21 mouse cellular contexts compared by ENCODE assay signal in the genomic region with DNA sequence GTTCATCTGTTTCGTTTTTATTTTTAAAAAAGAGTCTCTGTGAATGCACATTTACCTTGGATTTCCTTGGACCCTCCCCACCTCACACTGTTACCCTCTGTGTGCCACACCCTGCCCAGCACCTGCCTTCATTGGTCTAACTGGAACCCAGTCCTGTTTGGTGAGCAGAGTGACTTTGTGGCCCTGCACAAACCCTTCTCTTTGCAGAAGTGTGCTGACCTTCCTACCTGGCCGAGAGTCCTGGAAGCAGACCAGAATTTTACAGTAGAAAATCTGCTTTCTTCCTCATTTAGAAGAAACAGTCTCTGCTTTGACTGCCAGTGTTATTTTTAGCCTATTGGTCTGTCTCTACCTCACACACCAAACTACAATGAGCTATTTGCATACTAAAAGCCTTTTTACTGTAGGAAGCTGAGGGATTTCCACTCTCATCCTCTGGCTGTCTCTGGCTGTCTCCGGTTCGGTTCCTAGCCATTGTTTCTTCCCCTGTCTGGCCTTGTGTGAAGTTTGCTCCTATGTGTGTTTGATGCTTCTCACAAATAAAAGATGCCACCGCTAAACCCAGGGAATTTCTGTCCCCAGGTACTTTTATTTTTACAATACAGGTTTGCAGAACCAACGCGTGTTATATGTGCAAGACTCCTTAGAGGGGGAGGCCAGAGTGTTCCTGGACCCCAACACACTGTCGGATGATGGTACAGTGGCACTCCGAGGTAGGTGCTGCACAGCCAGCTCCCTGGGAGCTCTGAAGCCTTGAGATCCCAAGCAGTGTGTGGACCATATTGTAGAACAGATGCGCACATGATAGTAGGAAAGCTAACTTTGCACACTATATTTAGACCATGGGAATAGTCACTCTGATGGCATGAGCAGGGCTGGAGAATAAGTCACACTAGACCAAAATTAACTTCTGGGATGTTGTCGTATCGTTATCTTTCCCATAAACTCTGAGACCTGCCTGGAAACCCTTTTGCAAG. TPM values are rescaled to one million over a fixed set of nuclear protein-coding genes. Genes with fewer than 3 reads are reported as not detected.
DNase-seq lines count a peak whose midpoint lies in the region; ATAC-seq and TF ChIP-seq lines count a peak whose summit lies in the region.
"Had no signal": no experiment of that assay in that cellular context is flagged by ENCODE, and none has a peak within 500 bp of the region (broad histone marks: within the 10 kb centered on the region; RNA-seq: fewer than 3 reads in every experiment).

No protein-coding gene starts in this region.

- no peaks in the 10 kb centered on the region for H3K79me2 ChIP-seq in heart, adult 2 months (replicated peaks; ENCODE audit: control insufficient read depth, insufficient read depth, low read length)

- no peak for ATAC-seq in lung, embryonic 15.5 days (ENCODE audit: borderline replicate concordance, extremely low read depth, low FRiP score, low TSS enrichment)
- ATAC-seq in inflammation-experienced regulatory T-cells, adult 6 months = no peak
- ATAC-seq: hindbrain, embryonic 16.5 days had no signal

- H3K4me1 ChIP-seq in heart, embryonic 10.5 days = peaks cover 15% of the 10 kb centered on the region
- no peaks in the 10 kb centered on the region for H3K4me1 ChIP-seq in heart, adult 2 months (ENCODE audit: control insufficient read depth, insufficient read depth, low read length)
- peaks cover 16% of the 10 kb centered on the region for H3K4me1 ChIP-seq in lung, embryonic 15.5 days
- H3K4me1 ChIP-seq in E14TG2a.4 (replicated peaks; ENCODE audit: low read depth, low read length) = peaks cover 72% of the 10 kb centered on the region
- H3K4me1 ChIP-seq: limb, embryonic 13.5 days; neural tube, embryonic 15.5 days; stomach, embryonic 15.5 days had no signal

- WGBS in heart, embryonic 10.5 days = 82% methylated on average over 12 of the region's 12 CpGs
- WGBS in heart, adult 2 months = 72% methylated on average over 12 of the region's 12 CpGs
- WGBS in lung, embryonic 15.5 days = 81% methylated on average over 12 of the region's 12 CpGs

- peaks cover 55% of the 10 kb centered on the region for H3K36me3 ChIP-seq in heart, embryonic 10.5 days
- peaks cover 2% of the 10 kb centered on the region for H3K36me3 ChIP-seq in heart, adult 2 months (ENCODE audit: control insufficient read depth, insufficient read depth, low read length)
- peaks cover 37% of the 10 kb centered on the region for H3K36me3 ChIP-seq in lung, embryonic 15.5 days
- H3K36me3 ChIP-seq in E14TG2a.4 (ENCODE audit: insufficient read depth, low read length) = peaks cover 52% of the 10 kb centered on the region

- intact Hi-C loops in heart, adult 2 months (cut with DNase I) = loop anchor here (10.0 kb wide), 1 partner anchor 822 kb away; no protein-coding TSS in a partner anchor

- H3K4me3 ChIP-seq in heart, embryonic 10.5 days = no peak overlapping the region
- no peak overlapping the region for H3K4me3 ChIP-seq in heart, adult 2 months
- no peak overlapping the region for H3K4me3 ChIP-seq in lung, embryonic 15.5 days
- peak overlapping the region; percentile 53 for H3K4me3 ChIP-seq in E14TG2a.4 (replicated peaks; ENCODE audit: low read length)
- H3K4me3 ChIP-seq: limb, embryonic 13.5 days; myocyte; neural tube, embryonic 15.5 days; stomach, embryonic 15.5 days had no signal

- H3K27ac ChIP-seq in heart, embryonic 10.5 days = peak overlapping the region; percentile 57
- no peak overlapping the region for H3K27ac ChIP-seq in heart, adult 2 months
- H3K27ac ChIP-seq in lung, embryonic 15.5 days = peak overlapping the region; percentile 78
- H3K27ac ChIP-seq: limb, embryonic 13.5 days; liver, embryonic 14.5 days; neural tube, embryonic 15.5 days; stomach, embryonic 15.5 days had no signal

- DNase-seq in heart, embryonic 10.5 days (ENCODE audit: low spot score) = no peak
- DNase-seq in heart, adult 2 months = no peak
- no peak for DNase-seq in lung, postnatal 36 days
- DNase-seq in ZHBTc4 (ENCODE audit: low read depth, low spot score) = peak; percentile 80
- DNase-seq in thymus, postnatal 25 days = no peak
- DNase-seq: adrenal gland, postnatal 14 days; gastrocnemius, postnatal 36 days; heart, postnatal 36 days; kidney, adult 2 months; kidney, postnatal 25 days; midbrain, embryonic 14.5 days; retina, postnatal 1 day had no signal

- H3K9ac ChIP-seq in heart, adult 2 months (ENCODE audit: low read depth, low read length) = no peak overlapping the region
- H3K9ac ChIP-seq in lung, embryonic 15.5 days = no peak overlapping the region
- H3K9ac ChIP-seq: limb, embryonic 13.5 days; liver, embryonic 14.5 days; neural tube, embryonic 15.5 days; stomach, embryonic 15.5 days had no signal

- TF ChIP-seq CTCF in heart, adult 2 months (IDR thresholded peaks at IDR 0.05) = no peak
- TF ChIP-seq CTCF in E14TG2a.4 (conservative IDR thresholded peaks at IDR 0.05; ENCODE audit: low read length) = no peak

- H3K27me3 ChIP-seq in heart, embryonic 10.5 days (ENCODE audit: insufficient read depth, poor library complexity, severe bottlenecking) = no peaks in the 10 kb centered on the region
- no peaks in the 10 kb centered on the region for H3K27me3 ChIP-seq in heart, adult 2 months (ENCODE audit: control insufficient read depth, insufficient read depth, low read length)
- H3K27me3 ChIP-seq in lung, embryonic 15.5 days = no peaks in the 10 kb centered on the region
- no peaks in the 10 kb centered on the region for H3K27me3 ChIP-seq in E14TG2a.4 (ENCODE audit: insufficient read depth, low read length)
- H3K27me3 ChIP-seq: limb, embryonic 13.5 days; neural tube, embryonic 15.5 days; stomach, embryonic 15.5 days had no signal

- no peaks in the 10 kb centered on the region for H3K9me3 ChIP-seq in heart, embryonic 10.5 days
- no peaks in the 10 kb centered on the region for H3K9me3 ChIP-seq in lung, embryonic 15.5 days
- H3K9me3 ChIP-seq in E14TG2a.4 (ENCODE audit: low read length) = no peaks in the 10 kb centered on the region
- H3K9me3 ChIP-seq: limb, embryonic 13.5 days; neural tube, embryonic 15.5 days; stomach, embryonic 15.5 days had no signal

- no peak for TF ChIP-seq POLR2A in heart, adult 2 months (IDR thresholded peaks at IDR 0.05; ENCODE audit: insufficient read depth, low read depth, low read length)

- no peak for TF ChIP-seq EP300 in heart, adult 2 months (IDR thresholded peaks at IDR 0.05; ENCODE audit: insufficient read depth, low read depth, low read length)

- H3K4me2 ChIP-seq in lung, embryonic 15.5 days = no peak overlapping the region
- H3K4me2 ChIP-seq: limb, embryonic 13.5 days; neural tube, embryonic 15.5 days; stomach, embryonic 15.5 days had no signal

RNA-seq across cellular contexts. Expression of a gene that starts 25.4 kb away (rescaled TPM):
- 30.5 and 32.5 TPM in 2 replicates for polyA plus RNA-seq in heart, embryonic 10.5 days (2016; fragmentation: Nextera tagmentation; extraction: Ambion mirVana)
- total RNA-seq in heart, adult 2 months (2021) = 10 to 100 TPM; 12.1 to 13.8 TPM
- 7.9 and 11.8 TPM in 2 replicates for polyA plus RNA-seq in heart, adult 2 months (2012; rRNA removed)
- polyA plus RNA-seq in lung, embryonic 15.5 days (2015; fragmentation: Nextera tagmentation; extraction: Ambion mirVana) = 35.7 and 36.2 TPM in 2 replicates
- 1 to 10 TPM; 1.9 to 5.7 (median 3.7) TPM for polyA plus RNA-seq in inflammation-experienced regulatory T-cells, adult 6 months (2017; shearing (Covaris generic))
